ENCODE assay signal across 9 mouse cellular contexts in the genomic region with DNA sequence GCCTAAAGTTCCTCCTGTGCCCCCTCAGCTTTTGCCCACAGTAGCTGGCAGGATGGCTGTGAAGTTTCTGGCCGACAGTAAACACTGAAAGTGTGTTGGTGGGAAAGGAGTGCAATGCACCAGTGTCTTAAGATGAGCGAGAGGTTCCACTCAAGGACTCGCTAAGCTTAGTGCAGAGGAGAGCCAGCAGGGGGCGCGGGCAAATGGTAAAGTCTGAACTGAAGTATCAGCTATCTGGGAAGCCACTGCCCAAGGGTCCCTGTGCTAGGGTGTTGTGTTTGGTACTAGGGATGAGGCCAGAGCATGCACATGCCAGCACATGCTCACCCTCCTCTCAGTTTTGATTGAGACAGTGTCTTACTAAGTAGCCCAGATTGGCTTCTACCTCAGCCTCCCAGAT.
A peak's percentile ranks its signal among the peaks of the same experiment; 100 is the strongest.
DNase-seq lines count a peak whose midpoint lies in the region; TF ChIP-seq lines count a peak whose summit lies in the region.
"Had no signal": no experiment of that assay in that cellular context is flagged by ENCODE, and none has a peak within 500 bp of the region (broad histone marks: within the 10 kb centered on the region; RNA-seq: fewer than 3 reads in every experiment).

No protein-coding gene starts in this region.

- H3K27ac ChIP-seq in CH12.LX (ENCODE audit: insufficient read depth, low read depth), result no peak overlapping the region
- H3K27ac ChIP-seq in embryonic fibroblast, embryonic 13.5 days (ENCODE audit: insufficient read depth, low read length), result no peak overlapping the region
- H3K27ac ChIP-seq: heart, embryonic 13.5 days had no signal

- no peaks in the 10 kb centered on the region for H3K9me3 ChIP-seq in CH12.LX (replicated peaks; ENCODE audit: low read length)
- H3K9me3 ChIP-seq: heart, embryonic 13.5 days had no signal

- H3K4me1 ChIP-seq in CH12.LX (ENCODE audit: control insufficient read depth in 1 of 2, insufficient read depth in 2 of 2), result peaks cover 2 to 29% of the 10 kb centered on the region in 2 experiments
- no peaks in the 10 kb centered on the region for H3K4me1 ChIP-seq in embryonic fibroblast, embryonic 13.5 days (ENCODE audit: control insufficient read depth, insufficient read depth, low read length)

- TF ChIP-seq RAD21 in CH12.LX (IDR thresholded peaks at IDR 0.05; ENCODE audit: low read depth, low read length), result peak; percentile 82

- H3K4me3 ChIP-seq in CH12.LX (replicated peaks in 1 of 3; ENCODE audit: low read depth in 2 of 3, low read length in 2 of 3, poor library complexity in 1 of 3), result no peak overlapping the region
- no peak overlapping the region for H3K4me3 ChIP-seq in embryonic fibroblast, embryonic 13.5 days (ENCODE audit: insufficient read depth, low read length)
- H3K4me3 ChIP-seq: heart, embryonic 13.5 days had no signal

- no peak for TF ChIP-seq EP300 in CH12.LX (IDR thresholded peaks at IDR 0.05; ENCODE audit: low read length)

- H3K4me2 ChIP-seq in CH12.LX (ENCODE audit: insufficient read depth, low read depth, poor library complexity, severe bottlenecking), result no peak overlapping the region
- H3K4me2 ChIP-seq: heart, embryonic 13.5 days had no signal

- H3K9ac ChIP-seq in CH12.LX (ENCODE audit: insufficient read depth, low read depth), result no peak overlapping the region
- H3K9ac ChIP-seq: heart, embryonic 13.5 days had no signal

- H3K27me3 ChIP-seq in CH12.LX (replicated peaks), result no peaks in the 10 kb centered on the region
- H3K27me3 ChIP-seq: heart, embryonic 13.5 days had no signal

- no peak for TF ChIP-seq POLR2A in CH12.LX (IDR thresholded peaks at IDR 0.05; ENCODE audit: low read depth, low read length)
- no peak for TF ChIP-seq POLR2A in embryonic fibroblast, embryonic 13.5 days (IDR thresholded peaks at IDR 0.05; ENCODE audit: low read depth, low read length)

- peak; percentile 82 to 98 for TF ChIP-seq CTCF in CH12.LX (conservative IDR thresholded peaks at IDR 0.05 in 1 of 2, IDR thresholded peaks at IDR 0.05 in 1 of 2; ENCODE audit: low read depth in 2 of 2, low read length in 2 of 2)
- TF ChIP-seq CTCF in embryonic fibroblast, embryonic 13.5 days (IDR thresholded peaks at IDR 0.05; ENCODE audit: borderline replicate concordance, insufficient read depth, low read length), result peak; percentile 53; the same call in 1 of the 2 replicates

- intact Hi-C loops in heart, postnatal 25 days (cut with DNase I), result loop anchor here (5.0 kb wide), 1 partner anchor 127 kb away; no protein-coding TSS in a partner anchor

- in situ Hi-C loops in CH12.LX (cut with MboI; ENCODE audit: low pct_ligation_motif_present, low pct_unique_long_range_greater_than_20kb, low sequenced_read_pairs), result no loop called here

- DNase-seq in CH12.LX (ENCODE audit: extremely low read depth), result peak; percentile 90
- peak; percentile 89 for DNase-seq in adrenal gland, postnatal 25 days
- peak; percentile 30 for DNase-seq in heart, postnatal 25 days (ENCODE audit: low spot score)
- peak; percentile 74 for DNase-seq in layer of hippocampus, adult 11-12 months (ENCODE audit: low spot score)
- DNase-seq in lung, postnatal 36 days, result peak; percentile 93
- DNase-seq in retina, embryonic 14.5 days (ENCODE audit: low spot score), result peak; percentile 91
- peak; percentile 85 to 86 for DNase-seq in thymus, postnatal 36 days

- dilution Hi-C loops in CH12.LX (cut with MboI; ENCODE audit: extremely low pct_ligation_motif_present, extremely low pct_unique_long_range_greater_than_20kb, low sequenced_read_pairs), result no loop called here

- H3K79me2 ChIP-seq in CH12.LX (replicated peaks; ENCODE audit: control insufficient read depth, extremely low read depth, insufficient read depth, poor library complexity, severe bottlenecking), result no peaks in the 10 kb centered on the region

- peaks cover 0 to 15% of the 10 kb centered on the region in 2 experiments for H3K36me3 ChIP-seq in CH12.LX (replicated peaks in 1 of 2; ENCODE audit: control insufficient read depth in 1 of 2, insufficient read depth in 1 of 2, low read length in 1 of 2)

TF ChIP-seq in CH12.LX, 34 proteins besides CTCF, POLR2A, EP300 and RAD21:
- TF ChIP-seq IRF4 (IDR thresholded peaks at IDR 0.05; ENCODE audit: low read depth, low read length) (peak; percentile 60; the same call in 1 of the 2 replicates), NRF1 (IDR thresholded peaks at IDR 0.05; ENCODE audit: low read depth, low read length) (no peak), ZNF384 (IDR thresholded peaks at IDR 0.05; ENCODE audit: low read depth, low read length) (peak; percentile 9; the same call in 1 of the 2 replicates), ZMIZ1 (IDR thresholded peaks at IDR 0.05; ENCODE audit: low read depth, low read length) (no peak), ZC3H11A (IDR thresholded peaks at IDR 0.05; ENCODE audit: low read depth, low read length) (peak; percentile 90), JUN (IDR thresholded peaks at IDR 0.05; ENCODE audit: insufficient read depth, low read depth, low read length) (no peak), MEF2A (IDR thresholded peaks at IDR 0.05; ENCODE audit: borderline replicate concordance, low read depth, low read length) (0 out of 2 replicates have a peak, but pooled peaks have one; percentile 12), BHLHE40 (IDR thresholded peaks at IDR 0.05; ENCODE audit: low read depth, low read length) (peak; percentile 44; the same call in 1 of the 2 replicates), RCOR1 (conservative IDR thresholded peaks at IDR 0.05; ENCODE audit: low read depth, low read length) (no peak), PAX5 (IDR thresholded peaks at IDR 0.05; ENCODE audit: low read length) (no peak), MAX (IDR thresholded peaks at IDR 0.05; ENCODE audit: low read length) (no peak), E2F4 (IDR thresholded peaks at IDR 0.05; ENCODE audit: insufficient replicate concordance, low read depth, low read length) (no peak), CHD1 (IDR thresholded peaks at IDR 0.05; ENCODE audit: low read depth, low read length) (no peak), JUND (conservative IDR thresholded peaks at IDR 0.05; ENCODE audit: low read depth, low read length) (no peak), POLR2AphosphoS2 (IDR thresholded peaks at IDR 0.05; ENCODE audit: low read depth, low read length) (no peak), ELF1 (IDR thresholded peaks at IDR 0.05; ENCODE audit: low read depth, low read length) (no peak), HCFC1 (IDR thresholded peaks at IDR 0.05; ENCODE audit: low read depth, low read length) (0 out of 2 replicates have a peak, but pooled peaks have one; percentile 3), SMC3 (IDR thresholded peaks at IDR 0.05; ENCODE audit: low read depth, low read length) (peak; percentile 99), TCF12 (IDR thresholded peaks at IDR 0.05; ENCODE audit: low read depth, low read length) (0 out of 2 replicates have a peak, but pooled peaks have one; percentile 43), NELFE (IDR thresholded peaks at IDR 0.05; ENCODE audit: low read depth, low read length) (peak; percentile 34; the same call in 1 of the 2 replicates), UBTF (IDR thresholded peaks at IDR 0.05; ENCODE audit: low read depth, low read length) (no peak), CHD2 (IDR thresholded peaks at IDR 0.05; ENCODE audit: low read length) (no peak), MXI1 (IDR thresholded peaks at IDR 0.05; ENCODE audit: low read depth, low read length) (peak; percentile 48; the same call in 1 of the 2 replicates), MAZ (IDR thresholded peaks at IDR 0.05; ENCODE audit: low read depth, low read length) (no peak), USF2 (conservative IDR thresholded peaks at IDR 0.05; ENCODE audit: low read depth, low read length) (no peak), MYC (IDR thresholded peaks at IDR 0.05; ENCODE audit: low read depth, low read length) (no peak), SIN3A (IDR thresholded peaks at IDR 0.05; ENCODE audit: low read length) (peak; percentile 44), MAFK (IDR thresholded peaks at IDR 0.05; ENCODE audit: insufficient replicate concordance, low read length) (no peak), USF1 (IDR thresholded peaks at IDR 0.05; ENCODE audit: low read depth, low read length) (no peak)

Comparison
In these comparisons a context has a peak if more than half of its experiments do, and no peak if none do; other contexts are left out.
1. DNase-seq: peak in every context shown above with its lines; median percentile 93 in lung, postnatal 36 days; 91 in retina, embryonic 14.5 days; 90 in CH12.LX; 89 in adrenal gland, postnatal 25 days; 86 in thymus, postnatal 36 days; 74 in layer of hippocampus, adult 11-12 months; 30 in heart, postnatal 25 days.